Mouse (Mus musculus): ENCODE data around the gene Cux2. TPM values are rescaled to one million over a fixed set of nuclear protein-coding genes. Genes with fewer than 3 reads are reported as not detected.

Cux2 gene
- polyA plus RNA-seq, 1 experiment, result not detected

- TF ChIP-seq GATA1 (IDR thresholded peaks at IDR 0.05; ENCODE audit: low read length), result no peak
Observed at GRCm38 (mm10) chr5:121810331-121811151, 239.4 kb downstream of the Cux2 start.

GRCm38 (mm10) chr5:121809667-121810224 is 240.2 kb downstream of the Cux2 start:
- no peak for TF ChIP-seq GATA1 (IDR thresholded peaks at IDR 0.05; ENCODE audit: low read length)

- no peak for TF ChIP-seq GATA1 (IDR thresholded peaks at IDR 0.05; ENCODE audit: low read length)
Observed at GRCm38 (mm10) chr5:121808202-121808601, 241.7 kb downstream of the Cux2 start.

- TF ChIP-seq GATA1 (IDR thresholded peaks at IDR 0.05; ENCODE audit: low read length), result no peak
Observed at GRCm38 (mm10) chr5:121807186-121807585, 242.7 kb downstream of the Cux2 start.

Other genes with a start within 250 kb of the Cux2 start
- 131 and 166 TPM in 2 replicates for gene Sh2b3, start 212.5 kb downstream of the Cux2 start, polyA plus RNA-seq (2012)
- gene Pheta1, start 201.1 kb downstream of the Cux2 start, polyA plus RNA-seq (2012), result 15.4 and 22.0 TPM in 2 replicates
- not detected in 2 replicates for gene Myl2, start 50.8 kb upstream of the Cux2 start, polyA plus RNA-seq (2012)
- gene Ccdc63, start 90.7 kb upstream of the Cux2 start, polyA plus RNA-seq (2012), result not detected in 2 replicates
- gene Ppp1cc, start 108.2 kb upstream of the Cux2 start, polyA plus RNA-seq (2012), result 154 and 174 TPM in 2 replicates
- 0.29 and 0.55 TPM in 2 replicates for gene Hvcn1, start 156.7 kb upstream of the Cux2 start, polyA plus RNA-seq (2012)
- gene Tctn1, start 214.4 kb upstream of the Cux2 start, polyA plus RNA-seq (2012), result 5.1 and 5.4 TPM in 2 replicates
- gene Pptc7, start 234.3 kb upstream of the Cux2 start, polyA plus RNA-seq (2012), result 6.8 and 10.2 TPM in 2 replicates

Measured in G1E-ER4 (cell line).